Mouse (Mus musculus): ENCODE data around the gene Polr2a. TPM values are rescaled to one million over a fixed set of nuclear protein-coding genes. Genes with fewer than 3 reads are reported as not detected.

Gene Polr2a
- polyA plus RNA-seq, 1 experiment, result 35.3 TPM

DNA sequence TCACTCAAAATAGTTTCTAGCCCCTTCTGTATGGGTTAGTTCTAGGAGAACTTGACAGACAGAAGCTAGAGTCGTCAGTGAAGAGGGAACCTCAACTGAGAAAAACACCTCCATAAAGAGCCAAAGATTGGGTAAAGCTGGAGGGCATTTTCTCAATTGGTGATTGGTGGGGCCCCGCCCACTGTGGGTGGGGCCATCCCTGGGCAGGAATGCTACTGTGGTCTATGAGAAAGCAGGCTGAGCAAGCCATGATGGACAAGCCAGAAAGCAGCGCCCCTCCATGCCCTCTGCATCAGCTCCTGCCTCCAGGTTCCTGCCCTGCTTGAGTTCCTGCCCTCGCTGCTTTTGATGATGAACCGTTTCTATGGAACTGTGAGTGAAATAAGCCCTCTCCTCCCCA, 32.5 kb downstream of the Polr2a start:
- Histone ChIP-seq H3K4me3 (replicated peaks; ENCODE audit: insufficient read depth, low read depth, low read length) (no peak overlapping the region), H3K4me1 (ENCODE audit: control insufficient read depth, insufficient read depth, low read length) (no peaks in the 10 kb centered on the region), H3K27me3 (ENCODE audit: control insufficient read depth, insufficient read depth, low read length) (no peaks in the 10 kb centered on the region; the same call in 1 of the 2 replicates), H3K27ac (ENCODE audit: insufficient read depth, low read length) (no peak overlapping the region)
- TF ChIP-seq CTCF (IDR thresholded peaks at IDR 0.05; ENCODE audit: borderline replicate concordance, insufficient read depth, low read depth, low read length) (no peak), POLR2A (IDR thresholded peaks at IDR 0.05; ENCODE audit: borderline replicate concordance, insufficient read depth, low read length) (no peak)
- 54% methylated on average over 5 of the region's 5 CpGs for WGBS
- DNase-seq, result no peak

DNA sequence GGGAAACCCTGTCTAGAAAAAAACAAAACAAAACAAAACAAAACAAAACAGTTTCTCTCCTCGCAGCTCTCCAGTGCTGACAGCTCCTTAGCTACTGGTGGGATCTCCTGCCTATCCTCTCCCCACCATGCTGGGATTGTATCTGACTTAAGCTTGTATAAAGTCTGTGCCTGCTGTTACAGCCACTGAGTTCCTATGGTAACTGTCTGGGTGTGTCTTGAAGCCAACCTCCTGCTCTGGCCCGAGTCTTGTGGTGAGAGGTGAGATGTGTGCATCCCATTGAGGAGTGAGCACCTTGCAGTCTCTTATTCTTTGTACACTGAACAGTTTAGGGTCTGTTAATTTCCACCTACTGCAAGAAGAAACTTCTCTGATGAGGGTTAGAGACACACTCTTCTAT, 35.4 kb downstream of the Polr2a start:
- Histone ChIP-seq H3K4me1 (ENCODE audit: control insufficient read depth, insufficient read depth, low read length) (no peaks in the 10 kb centered on the region), H3K27ac (ENCODE audit: insufficient read depth, low read length) (no peak overlapping the region), H3K4me3 (replicated peaks; ENCODE audit: insufficient read depth, low read depth, low read length) (no peak overlapping the region), H3K27me3 (ENCODE audit: control insufficient read depth, insufficient read depth, low read length) (no peaks in the 10 kb centered on the region)
- TF ChIP-seq CTCF (IDR thresholded peaks at IDR 0.05; ENCODE audit: borderline replicate concordance, insufficient read depth, low read depth, low read length), result no peak
- no peak for TF ChIP-seq POLR2A (IDR thresholded peaks at IDR 0.05; ENCODE audit: borderline replicate concordance, insufficient read depth, low read length)
- 38% methylated on average over 2 of the region's 2 CpGs for WGBS
- no peak for DNase-seq

DNA sequence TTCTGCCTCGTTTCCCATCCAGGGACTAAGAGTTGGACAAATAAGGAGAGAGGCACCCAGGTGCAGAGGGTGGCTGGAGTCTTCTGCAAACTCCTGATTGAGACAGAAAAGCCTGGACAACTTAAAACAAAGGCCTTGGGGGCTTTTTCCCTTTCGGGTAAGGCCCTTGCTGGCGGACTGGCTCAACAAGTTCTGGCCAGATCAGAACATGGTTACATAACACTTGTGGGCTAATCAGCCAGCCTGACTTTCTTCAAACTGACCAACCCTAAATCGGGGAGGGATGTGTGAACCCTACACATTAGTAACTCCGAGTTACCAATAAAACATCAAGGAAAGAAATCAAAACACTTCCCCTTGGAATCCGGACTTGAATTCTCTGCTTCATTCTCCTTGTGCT, 37.6 kb downstream of the Polr2a start:
- DNase-seq, result no peak
- Histone ChIP-seq H3K4me3 (replicated peaks; ENCODE audit: insufficient read depth, low read depth, low read length) (no peak overlapping the region), H3K27me3 (ENCODE audit: control insufficient read depth, insufficient read depth, low read length) (no peaks in the 10 kb centered on the region), H3K4me1 (ENCODE audit: control insufficient read depth, insufficient read depth, low read length) (no peaks in the 10 kb centered on the region), H3K27ac (ENCODE audit: insufficient read depth, low read length) (no peak overlapping the region)
- TF ChIP-seq POLR2A (IDR thresholded peaks at IDR 0.05; ENCODE audit: borderline replicate concordance, insufficient read depth, low read length) (no peak), CTCF (IDR thresholded peaks at IDR 0.05; ENCODE audit: borderline replicate concordance, insufficient read depth, low read depth, low read length) (no peak)
- WGBS, result 86% methylated on average over 6 of the region's 6 CpGs

DNA sequence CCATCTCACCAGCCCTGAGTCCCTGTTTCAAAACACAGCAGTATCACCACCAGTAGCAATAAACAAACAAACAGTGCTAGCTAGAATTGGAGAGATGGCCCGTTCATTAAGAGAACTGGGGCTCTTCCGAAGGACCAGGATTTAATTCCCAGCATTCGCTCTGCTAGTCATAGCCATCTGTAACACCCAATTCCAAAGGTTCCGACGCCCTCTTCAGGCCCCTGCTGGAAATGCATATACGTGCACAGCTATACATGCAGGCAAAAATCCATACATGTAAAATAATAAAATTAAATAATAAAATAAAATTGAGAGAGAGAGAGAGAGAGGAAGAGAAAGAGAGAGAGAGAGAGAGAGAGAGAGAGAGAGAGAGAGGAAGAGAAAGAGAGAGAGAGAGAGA, 39.0 kb downstream of the Polr2a start:
- no peak overlapping the region for H3K4me3 ChIP-seq (replicated peaks; ENCODE audit: insufficient read depth, low read depth, low read length)
- DNase-seq, result no peak
- no peaks in the 10 kb centered on the region for H3K27me3 ChIP-seq (ENCODE audit: control insufficient read depth, insufficient read depth, low read length)
- no peak overlapping the region for H3K27ac ChIP-seq (ENCODE audit: insufficient read depth, low read length)
- TF ChIP-seq POLR2A (IDR thresholded peaks at IDR 0.05; ENCODE audit: borderline replicate concordance, insufficient read depth, low read length) (no peak), CTCF (IDR thresholded peaks at IDR 0.05; ENCODE audit: borderline replicate concordance, insufficient read depth, low read depth, low read length) (no peak)
- 73% methylated on average over 6 of the region's 6 CpGs for WGBS
- no peaks in the 10 kb centered on the region for H3K4me1 ChIP-seq (ENCODE audit: control insufficient read depth, insufficient read depth, low read length)

DNA sequence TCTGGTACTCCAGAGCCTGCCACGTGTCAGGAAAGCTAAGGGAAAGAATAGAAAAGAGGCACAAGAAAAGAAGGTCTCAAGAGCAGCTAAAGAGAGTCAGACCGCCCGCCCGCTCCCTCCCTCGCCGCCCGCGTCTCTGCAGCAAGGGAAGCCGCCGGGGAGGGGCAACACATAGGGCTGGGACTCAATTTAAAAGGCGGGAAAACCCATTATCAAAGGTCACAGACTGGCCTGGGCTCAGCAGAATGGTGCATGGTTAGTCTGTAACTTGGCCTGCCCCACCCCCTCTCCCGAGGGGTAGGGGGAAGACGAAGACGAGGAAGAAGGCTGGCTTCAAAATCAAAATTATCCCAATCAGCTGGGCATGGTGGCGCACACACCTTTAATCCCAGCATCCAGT, 39.8 kb downstream of the Polr2a start:
- H3K27ac ChIP-seq (ENCODE audit: insufficient read depth, low read length), result no peak overlapping the region
- DNase-seq, result no peak
- WGBS, result 56% methylated on average over 15 of the region's 15 CpGs
- TF ChIP-seq CTCF (IDR thresholded peaks at IDR 0.05; ENCODE audit: borderline replicate concordance, insufficient read depth, low read depth, low read length) (no peak), POLR2A (IDR thresholded peaks at IDR 0.05; ENCODE audit: borderline replicate concordance, insufficient read depth, low read length) (no peak)
- no peaks in the 10 kb centered on the region for H3K27me3 ChIP-seq (ENCODE audit: control insufficient read depth, insufficient read depth, low read length)
- no peaks in the 10 kb centered on the region for H3K4me1 ChIP-seq (ENCODE audit: control insufficient read depth, insufficient read depth, low read length)
- H3K4me3 ChIP-seq (replicated peaks; ENCODE audit: insufficient read depth, low read depth, low read length), result no peak overlapping the region

DNA sequence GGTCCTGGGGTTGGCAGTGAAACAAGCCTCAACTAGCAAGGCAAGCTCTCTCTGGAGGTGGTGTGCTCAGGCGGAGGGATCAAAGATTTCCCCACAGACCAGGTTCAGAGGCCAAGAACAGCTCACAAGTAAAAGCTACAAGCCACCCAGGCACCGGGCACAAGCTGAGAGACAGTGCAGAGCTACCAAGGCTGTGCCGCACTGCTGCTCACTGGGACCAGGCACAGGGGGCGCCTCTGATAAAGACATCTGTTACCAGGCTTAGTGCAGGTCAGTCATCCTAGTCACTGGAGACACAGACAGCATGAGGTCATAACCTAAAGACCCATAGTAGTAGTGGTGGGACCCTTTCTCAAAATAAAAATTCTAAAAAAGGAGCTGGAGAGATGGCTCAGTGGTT, 41.5 kb downstream of the Polr2a start:
- no peak overlapping the region for H3K4me3 ChIP-seq (replicated peaks; ENCODE audit: insufficient read depth, low read depth, low read length)
- no peaks in the 10 kb centered on the region for H3K4me1 ChIP-seq (ENCODE audit: control insufficient read depth, insufficient read depth, low read length)
- WGBS, result 62% methylated on average over 4 of the region's 4 CpGs
- no peak for TF ChIP-seq CTCF (IDR thresholded peaks at IDR 0.05; ENCODE audit: borderline replicate concordance, insufficient read depth, low read depth, low read length)
- TF ChIP-seq POLR2A (IDR thresholded peaks at IDR 0.05; ENCODE audit: borderline replicate concordance, insufficient read depth, low read length), result no peak
- DNase-seq, result no peak
- H3K27ac ChIP-seq (ENCODE audit: insufficient read depth, low read length), result no peak overlapping the region
- H3K27me3 ChIP-seq (ENCODE audit: control insufficient read depth, insufficient read depth, low read length), result no peaks in the 10 kb centered on the region

DNA sequence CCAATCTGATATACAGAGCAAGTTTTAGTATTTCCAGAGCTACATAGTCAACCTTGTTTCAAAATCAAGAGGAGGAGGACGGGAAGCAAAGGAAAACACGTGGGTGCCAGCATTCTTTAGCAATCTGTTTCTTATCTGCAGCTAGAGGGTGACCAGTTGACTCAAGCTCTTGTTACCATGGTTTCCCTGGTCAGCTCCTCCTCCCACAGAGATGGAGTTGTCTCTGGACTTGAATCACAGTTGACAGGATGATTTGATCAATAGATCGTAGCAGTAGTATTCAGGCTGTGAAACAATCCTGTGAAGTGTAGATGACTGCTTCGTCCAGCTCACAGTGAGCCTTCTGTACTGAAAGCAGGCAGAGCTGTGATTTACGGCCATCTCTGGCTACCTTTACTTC, 42.5 kb downstream of the Polr2a start:
- DNase-seq, result no peak
- no peak for TF ChIP-seq POLR2A (IDR thresholded peaks at IDR 0.05; ENCODE audit: borderline replicate concordance, insufficient read depth, low read length)
- TF ChIP-seq CTCF (IDR thresholded peaks at IDR 0.05; ENCODE audit: borderline replicate concordance, insufficient read depth, low read depth, low read length), result no peak
- Histone ChIP-seq H3K4me3 (replicated peaks; ENCODE audit: insufficient read depth, low read depth, low read length) (no peak overlapping the region), H3K27me3 (ENCODE audit: control insufficient read depth, insufficient read depth, low read length) (no peaks in the 10 kb centered on the region), H3K4me1 (ENCODE audit: control insufficient read depth, insufficient read depth, low read length) (no peaks in the 10 kb centered on the region), H3K27ac (ENCODE audit: insufficient read depth, low read length) (no peak overlapping the region)
- 43% methylated on average over 5 of the region's 5 CpGs for WGBS

DNA sequence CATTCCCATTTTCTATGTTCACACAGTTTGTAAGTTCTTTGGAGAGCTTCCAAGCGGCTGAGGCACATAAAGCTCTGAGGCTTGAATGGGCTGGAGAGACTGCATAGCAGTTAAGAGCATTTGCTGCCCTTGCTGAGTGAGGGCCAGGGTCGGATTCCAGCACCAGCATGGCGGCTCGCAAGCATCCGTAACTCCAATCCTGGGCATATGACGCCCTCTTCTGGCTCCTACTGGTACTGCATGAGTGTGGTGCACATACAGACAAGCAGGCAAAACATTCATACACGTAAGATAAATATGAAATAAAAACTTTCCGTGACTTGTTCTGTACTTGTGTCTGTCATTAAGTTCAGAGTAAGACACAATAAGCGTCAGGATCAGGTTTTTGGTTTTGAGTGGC, 43.0 kb downstream of the Polr2a start:
- TF ChIP-seq CTCF (IDR thresholded peaks at IDR 0.05; ENCODE audit: borderline replicate concordance, insufficient read depth, low read depth, low read length) (peak; percentile 50; the same call in 1 of the 2 replicates), POLR2A (IDR thresholded peaks at IDR 0.05; ENCODE audit: borderline replicate concordance, insufficient read depth, low read length) (no peak)
- WGBS, result 59% methylated on average over 9 of the region's 9 CpGs
- no peak for DNase-seq
- H3K27ac ChIP-seq (ENCODE audit: insufficient read depth, low read length), result no peak overlapping the region
- H3K27me3 ChIP-seq (ENCODE audit: control insufficient read depth, insufficient read depth, low read length), result no peaks in the 10 kb centered on the region
- H3K4me1 ChIP-seq (ENCODE audit: control insufficient read depth, insufficient read depth, low read length), result 0 out of 2 replicates have a peak, but pooled peaks cover 1% of the 10 kb centered on the region
- no peak overlapping the region for H3K4me3 ChIP-seq (replicated peaks; ENCODE audit: insufficient read depth, low read depth, low read length)

Data from cerebellum, adult 2 months (tissue).